Mouse (Mus musculus) kidney, postnatal 10 days (tissue): ENCODE data around the gene Prkar2b.
"Not testable (repeated sequence)": the region's sequence is repeated elsewhere in the genome, so short reads cannot be mapped to it uniquely, and the experiment has no call there.

Experiments used
- DNase-seq: peaks from one replicate; pipeline ENCODE4 v3.0.0; 2021; ENCODE audit warnings: mixed read lengths

The Prkar2b gene

DNA sequence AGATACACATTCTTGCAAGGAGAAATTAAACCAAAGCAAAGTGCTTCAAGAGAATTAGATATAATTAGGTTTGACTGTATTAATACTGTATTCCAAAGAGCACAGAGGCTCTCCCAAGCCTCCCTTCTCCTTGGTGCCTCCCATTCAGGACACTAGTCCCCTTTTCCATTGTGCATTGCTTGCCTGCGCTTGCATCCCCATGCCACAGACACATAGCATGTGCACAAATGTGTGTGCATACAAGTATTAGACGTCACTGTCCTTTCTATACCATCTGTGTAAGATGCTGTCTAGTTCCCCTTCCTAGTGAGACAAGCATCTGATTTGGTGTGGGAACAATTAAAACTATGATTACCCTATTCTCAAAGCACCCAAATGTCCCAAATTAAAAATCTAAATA lies 2.0 kb downstream of the Prkar2b start:
- no peak for DNase-seq

DNA sequence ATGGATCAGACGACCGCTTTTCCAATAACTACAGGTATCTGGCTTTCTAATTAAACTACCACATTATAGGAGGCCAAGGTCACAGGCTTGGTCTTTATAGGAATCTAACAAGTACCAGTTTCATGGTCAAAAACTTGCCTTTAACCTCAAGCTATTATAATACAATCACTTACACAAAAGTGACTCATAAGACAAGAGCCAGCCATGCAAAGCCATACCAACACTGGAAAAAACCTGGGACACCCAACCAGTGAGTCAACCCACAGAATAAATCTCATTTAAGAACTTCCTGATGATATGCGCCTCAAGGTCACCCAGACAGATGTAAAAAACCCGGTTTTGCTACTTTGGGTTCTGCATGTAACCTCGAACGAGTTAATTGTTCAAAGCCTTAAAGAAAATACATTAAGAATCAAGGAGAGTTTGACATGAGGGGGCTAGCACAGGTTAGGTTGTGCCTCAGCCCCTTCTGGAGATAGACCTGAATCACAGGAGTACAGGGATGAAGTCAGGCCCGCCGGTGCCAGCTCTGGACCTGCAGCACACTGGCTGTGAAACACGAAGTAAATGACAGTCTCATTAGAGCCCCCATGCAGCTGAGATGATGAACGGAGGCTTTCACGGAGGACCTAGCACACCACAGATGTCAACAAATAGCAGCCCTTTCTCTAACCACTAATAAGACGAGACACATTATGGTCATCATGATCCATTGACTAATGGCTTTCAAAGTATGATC lies 3.5 kb downstream of the Prkar2b start:
- no peak for DNase-seq

DNA sequence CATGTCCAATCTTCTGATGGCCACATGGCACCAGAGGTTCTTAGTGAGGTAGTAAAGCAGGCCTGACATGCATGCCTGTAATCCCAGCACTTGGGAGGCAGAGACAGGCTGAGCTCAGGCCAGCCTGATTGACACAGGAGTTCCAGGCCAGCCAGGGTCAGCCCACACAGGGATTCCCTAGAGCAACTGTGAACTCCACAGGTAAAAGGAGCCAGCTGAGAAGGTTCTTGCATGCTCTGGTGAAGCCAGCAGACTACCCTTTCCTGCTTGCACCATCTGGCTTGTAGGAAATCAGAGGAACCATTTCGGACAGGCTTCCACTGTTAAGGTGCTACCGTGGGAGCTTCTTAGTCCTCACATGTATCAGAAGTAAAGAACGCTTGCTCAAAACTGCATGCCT lies 5.3 kb downstream of the Prkar2b start:
- no peak for DNase-seq

DNA sequence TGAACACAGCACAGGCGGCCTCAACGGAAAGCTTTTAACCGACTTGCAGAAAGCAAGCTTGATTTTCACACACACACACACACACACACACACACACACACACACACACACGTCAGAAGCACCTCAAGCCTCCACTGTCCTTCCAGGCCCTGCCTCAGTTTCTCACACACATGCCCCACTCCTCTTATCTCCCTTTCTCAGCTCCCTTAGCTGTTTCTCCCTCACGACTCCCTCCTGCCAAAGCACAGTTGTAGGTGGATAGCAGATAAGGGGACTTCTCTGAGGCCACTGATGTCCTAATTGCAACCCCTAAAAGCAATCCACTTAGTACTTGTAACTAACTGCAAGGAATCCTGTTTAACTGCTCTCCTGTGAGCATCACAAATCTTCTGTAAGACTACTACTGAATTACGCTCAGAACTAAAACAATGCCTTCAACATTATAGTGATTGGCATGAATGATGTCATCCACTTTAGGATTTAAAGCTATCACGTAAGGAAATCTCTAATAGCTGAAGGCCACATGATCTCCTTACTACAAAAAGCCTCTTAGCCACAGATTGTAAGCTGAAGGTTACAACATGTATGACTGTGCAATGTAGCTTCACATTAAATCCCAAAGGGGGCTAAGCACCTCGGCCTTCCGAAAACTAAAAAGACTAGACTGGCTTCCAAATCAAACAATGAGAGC lies 6.5 kb downstream of the Prkar2b start:
- no peak for DNase-seq

DNA sequence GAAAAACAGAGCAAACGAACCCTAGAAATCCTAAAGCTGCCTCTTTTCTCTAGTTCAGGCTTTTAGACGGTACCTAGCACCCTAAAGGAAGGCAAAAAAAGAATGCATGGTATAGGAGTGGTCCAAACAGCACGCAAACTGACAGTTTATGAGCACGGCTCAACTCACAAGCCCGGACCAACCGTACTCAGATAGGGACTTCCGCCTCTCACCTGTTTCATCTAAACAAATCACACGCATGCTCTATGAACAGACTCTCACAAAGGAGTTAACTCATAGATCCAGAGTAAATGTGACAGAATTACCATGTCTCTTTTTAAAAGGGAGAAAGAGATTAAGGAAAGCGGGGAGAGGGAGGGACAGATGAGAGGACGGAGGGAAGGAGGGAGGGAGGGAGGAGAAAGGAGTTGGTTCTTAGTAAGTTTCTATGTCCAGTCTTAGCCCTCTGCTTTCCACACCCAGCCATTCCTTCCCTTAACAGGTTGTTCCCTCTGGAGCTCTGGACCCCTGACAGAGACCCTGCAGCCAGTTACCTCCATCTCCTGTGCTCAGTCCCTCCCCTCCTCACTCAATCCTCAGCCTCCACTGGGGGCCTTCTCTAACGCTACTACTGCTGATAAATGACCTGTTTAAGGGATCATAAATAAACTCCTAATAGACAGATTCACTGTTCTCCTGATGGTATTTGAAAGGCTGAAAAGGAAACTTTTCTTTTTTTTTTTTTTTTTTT lies 7.3 kb downstream of the Prkar2b start:
- DNase-seq = no peak

DNA sequence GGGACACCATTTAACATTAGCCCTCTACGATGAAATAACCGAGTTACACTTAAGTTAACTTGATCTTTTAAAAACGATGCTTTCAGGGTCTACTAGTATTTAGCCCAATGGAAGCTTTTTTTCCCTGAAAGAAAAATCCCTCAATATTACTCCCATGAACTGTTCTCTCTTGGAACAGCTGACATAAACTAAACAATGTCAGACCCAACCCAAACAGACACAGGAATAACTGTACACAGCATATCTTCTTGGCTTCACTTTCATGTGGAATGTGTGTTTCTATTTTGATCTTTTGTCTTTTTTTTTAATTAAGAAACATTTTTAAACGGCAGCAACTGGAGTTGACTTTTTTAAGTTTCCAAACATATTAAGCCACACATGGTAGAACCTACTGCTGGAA lies 8.2 kb downstream of the Prkar2b start:
- no peak for DNase-seq

DNA sequence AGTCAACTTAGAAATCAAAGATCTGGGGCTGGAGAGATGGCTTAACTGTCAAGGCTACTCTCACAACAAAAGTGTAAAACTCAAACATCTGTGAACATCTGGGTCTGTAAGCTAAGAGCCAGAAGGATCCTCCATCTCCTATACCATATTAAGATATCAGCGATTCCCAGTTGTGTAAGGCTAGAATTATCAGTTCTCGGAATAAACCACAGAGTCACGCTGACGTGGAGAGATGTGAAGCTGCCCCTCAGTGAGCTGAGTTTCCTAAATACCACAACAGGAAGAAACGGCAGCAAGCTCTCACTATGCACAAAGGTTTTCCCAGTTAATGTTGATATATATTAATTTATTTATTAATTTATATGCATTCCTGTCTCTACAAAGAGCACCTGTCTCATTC lies 10.9 kb downstream of the Prkar2b start:
- no peak for DNase-seq

DNA sequence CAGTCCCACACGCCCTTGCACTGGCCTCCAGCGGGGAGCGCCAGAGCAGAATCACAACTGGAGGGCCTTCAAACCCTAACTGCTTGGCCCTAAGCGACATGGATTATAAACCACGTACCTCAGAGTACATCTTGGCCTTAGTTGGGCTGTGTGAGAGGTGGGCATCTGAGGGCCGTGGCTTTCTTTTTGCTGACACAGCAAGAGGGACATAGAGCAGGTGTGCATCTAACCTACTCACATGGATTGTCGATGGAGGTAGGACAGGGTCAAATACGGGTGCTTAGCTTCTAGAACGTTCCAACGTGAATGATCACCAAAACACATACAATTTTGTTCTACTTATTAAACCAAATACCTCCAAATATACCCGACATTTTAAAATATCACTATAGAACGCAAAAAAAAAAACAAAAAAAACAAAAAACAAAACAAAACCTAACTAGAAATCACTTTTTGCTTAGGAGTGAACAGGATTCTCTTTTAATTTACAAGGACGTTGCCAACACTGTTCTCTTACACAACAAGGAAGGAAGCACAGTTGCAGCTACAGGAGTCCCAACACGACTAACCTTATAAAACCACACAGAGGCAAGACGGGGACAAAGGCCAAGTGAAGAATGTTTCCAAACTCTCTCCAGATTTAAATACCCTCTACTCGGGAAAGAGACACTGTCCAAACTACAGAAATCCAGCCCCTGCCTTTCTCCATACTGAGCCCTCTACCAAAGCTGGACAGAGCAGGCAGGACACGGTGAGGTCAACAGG lies 15.3 kb downstream of the Prkar2b start:
- no peak for DNase-seq

DNA sequence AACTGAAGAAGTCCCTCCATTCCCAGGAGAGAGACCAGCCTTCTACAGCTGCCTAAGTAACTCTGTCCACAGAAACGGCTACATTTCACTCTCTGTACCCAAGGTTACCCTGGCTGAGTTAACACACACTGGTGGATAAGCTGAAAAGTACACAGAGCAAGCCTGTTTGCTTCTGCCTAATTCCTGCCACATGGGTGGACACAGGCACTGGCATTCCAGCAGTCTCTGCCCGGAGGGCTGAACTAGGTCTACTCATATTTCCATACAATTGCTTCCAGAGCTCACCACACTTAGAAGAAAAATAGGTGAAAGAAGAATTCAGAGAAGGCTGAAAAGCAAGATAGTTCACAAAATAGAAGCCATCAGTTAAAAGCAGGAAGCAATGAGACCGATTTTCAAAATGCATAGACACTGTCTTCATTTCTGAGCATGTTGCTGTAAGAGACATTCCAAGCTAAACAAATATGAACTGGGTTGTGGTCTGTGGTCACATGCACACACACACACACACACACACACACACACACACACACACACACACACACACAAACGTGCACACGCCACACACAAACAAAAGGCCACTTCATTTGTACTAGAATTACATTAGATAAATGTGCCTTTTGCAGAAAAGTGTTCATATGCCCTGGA lies 16.5 kb downstream of the Prkar2b start:
- DNase-seq = no peak

DNA sequence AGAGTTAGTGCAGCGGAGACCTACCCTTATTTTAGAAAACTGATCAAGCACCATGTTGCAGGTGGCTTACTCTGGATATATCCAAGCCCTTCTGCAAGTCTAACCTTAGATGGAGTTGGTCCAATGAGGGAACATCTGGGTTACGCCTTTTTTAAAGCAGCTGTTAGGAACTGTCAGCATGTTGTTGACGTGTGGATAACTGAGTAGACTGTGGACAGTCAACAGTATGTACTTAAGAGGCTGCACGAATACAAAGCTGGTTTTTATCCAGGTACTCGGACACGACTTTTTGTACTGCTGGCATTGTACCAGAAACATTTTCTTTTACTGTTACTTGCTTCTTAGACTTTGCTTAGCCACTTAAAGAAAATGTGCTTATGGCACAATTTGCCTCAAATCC lies 27.6 kb downstream of the Prkar2b start:
- no peak for DNase-seq

DNA sequence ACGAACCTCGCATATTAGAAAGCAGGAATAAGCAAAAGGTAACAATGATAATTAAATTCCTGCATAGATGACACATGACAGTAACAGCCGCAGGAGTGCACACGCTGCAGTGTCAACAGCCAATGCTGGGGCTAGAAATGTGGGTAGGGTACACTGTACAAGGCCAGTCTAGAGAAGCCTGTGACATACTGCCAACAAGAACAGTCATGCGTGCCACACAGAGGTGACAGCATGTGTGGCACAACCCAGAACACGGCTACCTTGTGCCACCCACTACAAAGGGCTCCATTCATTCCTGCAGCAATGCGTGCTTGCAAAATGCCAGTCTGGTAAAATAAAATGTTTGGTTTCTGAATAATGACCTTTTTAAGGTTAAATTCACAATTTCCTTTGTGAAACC lies 28.2 kb downstream of the Prkar2b start:
- DNase-seq = no peak

DNA sequence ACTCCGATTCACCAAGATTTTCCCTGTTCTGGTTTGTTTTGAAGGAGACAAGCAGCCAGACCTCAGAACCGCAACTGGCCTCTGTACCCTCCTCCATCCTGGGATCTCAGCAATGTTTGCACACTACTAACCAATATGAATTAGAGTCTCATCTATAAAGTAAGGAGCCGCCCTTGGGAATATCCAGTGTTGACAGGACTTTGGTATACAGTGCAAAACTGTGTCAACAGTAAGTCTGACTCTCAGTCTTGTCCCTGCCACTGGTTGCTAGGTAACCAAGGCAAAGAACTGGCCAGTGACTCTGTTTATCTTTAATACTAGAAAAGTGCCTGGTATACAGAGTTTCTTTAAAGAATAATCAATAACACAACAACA lies 42.7 kb downstream of the Prkar2b start:
- DNase-seq = no peak

DNA sequence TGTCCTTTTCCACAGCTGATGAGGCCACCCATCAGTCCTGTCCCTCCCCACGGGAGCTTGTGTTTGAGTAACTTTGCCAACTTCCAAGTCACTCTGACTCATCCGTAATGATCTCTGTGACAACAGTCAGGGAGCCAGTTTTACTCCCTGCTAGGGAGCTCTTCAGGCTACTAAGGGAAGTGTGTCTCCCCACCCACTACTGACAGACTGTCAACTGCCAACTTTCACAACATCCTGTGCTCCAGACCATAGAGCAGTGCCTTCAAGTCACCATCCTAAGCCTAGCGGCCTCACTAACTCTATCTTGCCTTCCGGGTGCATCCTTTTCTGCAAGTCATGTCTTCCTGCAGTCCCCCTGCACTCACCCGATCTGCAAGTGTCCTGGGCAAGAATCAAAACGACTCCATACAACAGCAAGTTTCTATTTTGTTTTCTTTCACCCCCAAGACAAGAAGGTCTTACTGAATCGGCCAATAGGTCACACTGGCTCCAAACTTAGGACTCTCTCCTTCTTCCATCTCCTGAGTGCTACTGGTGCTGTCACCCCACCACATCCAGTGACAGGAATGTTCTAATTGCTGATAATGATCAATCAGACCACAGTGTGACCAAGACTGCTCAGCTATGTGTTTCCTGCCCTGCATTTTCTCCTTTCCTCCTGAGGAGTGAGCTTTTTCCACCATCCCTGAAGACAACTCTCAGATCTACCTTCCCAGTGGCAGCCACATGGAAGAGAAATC lies 43.3 kb downstream of the Prkar2b start:
- DNase-seq = no peak

DNA sequence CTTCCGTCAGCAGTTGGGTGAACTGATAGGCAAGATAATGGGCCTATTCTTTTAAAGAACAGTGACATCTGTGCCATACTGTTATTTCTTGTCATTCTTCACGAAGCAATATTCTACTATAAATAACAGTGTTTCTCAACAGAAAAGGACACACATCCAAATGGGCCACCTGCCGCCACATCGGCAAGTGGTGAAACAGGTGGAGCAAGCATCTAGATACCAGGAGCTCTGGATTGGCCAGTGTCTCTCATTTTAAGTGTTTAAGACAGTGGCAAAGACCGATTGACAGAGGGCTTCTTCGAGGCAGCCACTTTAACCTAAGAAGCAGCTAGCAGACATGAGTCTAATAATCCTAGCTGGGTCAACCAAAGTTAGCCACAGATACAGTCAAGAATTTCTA lies 44.6 kb downstream of the Prkar2b start:
- no peak for DNase-seq

DNA sequence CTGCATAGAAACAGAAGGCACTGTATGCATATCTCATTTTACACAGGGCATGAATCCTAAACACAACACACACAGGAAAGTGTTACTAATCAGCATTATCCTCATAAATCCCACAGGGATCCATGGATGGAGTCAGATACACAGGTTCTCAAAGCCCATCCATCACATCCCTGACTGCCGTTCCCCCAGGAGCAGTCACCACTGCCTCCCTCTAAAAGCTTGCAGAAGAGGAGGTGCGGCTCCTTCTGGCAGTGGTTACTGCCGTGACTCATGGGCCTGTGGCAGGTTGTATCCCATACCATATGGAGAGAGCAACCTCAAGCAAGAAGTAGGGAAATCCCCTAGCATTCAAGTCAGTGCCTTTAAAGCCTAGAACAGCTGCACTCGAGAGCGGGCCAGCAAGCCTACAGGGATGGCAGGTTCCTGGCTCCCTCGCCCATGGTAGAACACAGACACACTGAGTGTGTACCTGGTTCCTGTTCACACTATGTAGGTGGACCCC lies 45.8 kb downstream of the Prkar2b start:
- DNase-seq = no peak

DNA sequence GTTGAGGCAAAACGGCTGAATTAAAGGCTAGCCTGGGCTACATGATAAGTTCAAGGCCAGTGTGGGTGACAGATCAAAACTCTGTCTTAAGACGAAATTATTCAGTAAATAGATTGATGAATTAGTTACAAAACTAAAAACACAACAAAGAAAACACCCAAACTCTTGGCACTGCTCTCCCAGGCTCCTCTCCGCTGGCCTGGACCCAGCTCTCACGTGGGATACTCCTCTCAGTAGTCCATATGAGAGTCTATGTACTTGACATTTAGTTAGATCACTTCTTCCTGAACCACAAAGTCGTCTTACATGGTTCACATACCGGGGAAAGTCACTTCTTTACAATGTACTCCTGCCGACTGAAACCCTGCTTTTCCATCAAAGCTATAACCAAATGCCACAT lies 46.3 kb downstream of the Prkar2b start:
- no peak for DNase-seq

DNA sequence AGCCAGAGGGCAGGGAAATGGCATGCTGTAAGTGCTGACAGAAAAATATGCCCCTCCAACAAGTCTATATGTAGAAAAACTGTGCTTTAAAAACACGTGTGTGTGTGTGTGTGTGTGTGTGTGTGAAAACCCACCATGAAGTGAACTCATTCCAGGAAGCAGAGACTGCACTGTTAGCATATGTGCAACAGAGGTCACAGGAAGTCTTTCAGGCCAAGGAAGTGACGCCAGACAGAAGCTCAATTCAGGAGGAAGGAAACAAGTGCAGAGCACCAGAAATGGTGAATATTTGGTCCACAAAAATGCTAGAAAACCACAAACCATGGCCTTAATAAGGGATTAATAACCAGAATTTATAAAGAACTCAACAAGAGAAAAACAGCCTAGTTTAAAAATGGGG lies 48.9 kb downstream of the Prkar2b start:
- DNase-seq = no peak

DNA sequence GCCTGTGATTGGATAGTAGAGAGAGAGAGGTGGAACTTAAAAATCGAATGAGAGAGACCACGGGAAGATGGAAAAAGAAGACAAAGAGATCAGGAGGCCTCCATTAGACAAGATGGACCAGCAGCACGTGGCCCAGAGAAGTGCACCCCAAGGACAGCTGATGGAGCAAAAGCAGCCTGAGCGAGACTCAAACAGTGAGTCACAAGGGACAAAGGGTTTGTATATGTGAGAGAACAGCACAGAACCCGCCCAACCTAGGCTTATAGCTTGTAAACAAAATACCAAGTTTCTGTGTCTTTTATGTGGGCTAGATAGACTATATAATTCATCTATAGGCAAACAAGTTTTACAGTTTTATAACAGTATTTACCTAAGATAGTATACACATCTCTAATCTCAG lies 50.0 kb downstream of the Prkar2b start:
- DNase-seq = no peak

DNA sequence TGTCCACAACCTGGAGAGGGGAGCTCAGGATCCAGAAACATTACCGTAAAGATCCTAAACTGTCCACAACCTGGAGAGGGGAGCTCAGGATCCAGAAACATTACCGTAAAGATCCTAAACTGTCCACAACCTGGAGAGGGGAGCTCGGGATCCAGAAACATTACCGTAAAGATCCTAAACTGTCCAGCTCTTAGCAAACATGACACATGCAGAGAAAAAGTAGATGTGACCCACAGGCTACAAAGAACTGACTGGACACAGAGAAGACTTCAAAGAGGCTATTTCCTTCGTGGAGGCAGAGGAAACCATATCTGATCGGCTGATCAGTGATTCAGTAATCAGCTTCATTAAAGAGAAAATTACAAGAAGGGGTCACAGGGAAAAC lies 51.1 kb downstream of the Prkar2b start:
- not testable (repeated sequence) for DNase-seq

DNA sequence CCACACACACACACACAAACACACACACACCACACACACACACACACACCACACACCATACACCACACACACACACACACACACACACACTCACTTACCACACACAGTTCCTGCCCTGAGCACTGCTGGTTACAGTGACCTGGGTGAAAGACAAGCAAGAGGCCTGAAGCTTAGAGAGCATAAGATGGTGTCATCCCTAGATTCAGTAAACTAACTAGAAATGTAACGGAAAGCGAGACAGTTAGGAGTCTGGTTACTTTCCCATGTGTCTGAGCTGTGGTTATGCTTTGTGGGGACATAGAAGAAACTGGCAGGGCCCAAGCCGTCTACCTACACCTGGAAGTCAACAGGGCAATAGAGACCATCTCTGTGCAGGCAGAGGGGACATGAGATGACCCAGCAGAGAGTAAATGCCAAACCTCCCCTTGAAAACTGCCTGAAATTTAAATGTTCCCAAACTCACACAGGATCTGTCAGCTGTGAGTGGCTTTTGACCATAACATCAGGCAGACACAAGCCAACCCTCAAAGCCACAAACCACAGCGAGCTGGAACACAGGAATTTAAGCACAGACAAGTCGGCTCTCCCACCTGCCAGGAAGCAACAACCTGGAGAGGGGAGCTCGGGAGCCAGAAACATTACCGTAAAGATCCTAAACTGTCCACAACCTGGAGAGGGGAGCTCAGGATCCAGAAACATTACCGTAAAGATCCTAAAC lies 51.7 kb downstream of the Prkar2b start:
- DNase-seq = no peak

DNA sequence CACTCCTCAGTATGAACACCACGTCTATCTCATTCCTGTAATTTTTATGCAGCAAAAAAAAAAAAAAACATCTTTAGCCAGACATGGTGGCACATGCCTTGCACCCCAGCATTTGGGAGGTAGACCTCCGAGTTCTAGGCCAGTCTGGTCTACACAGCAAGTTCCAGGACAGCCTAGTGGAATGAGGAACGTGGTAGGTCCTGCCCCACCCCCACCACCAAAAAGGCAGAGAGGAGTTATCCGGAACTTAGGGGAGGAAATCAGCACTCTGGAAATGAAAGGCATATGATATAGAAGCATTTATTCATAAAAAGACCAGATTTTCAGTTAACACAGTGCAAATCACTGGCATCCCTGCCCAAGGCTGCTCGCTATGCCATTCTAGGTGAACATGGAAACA lies 52.4 kb downstream of the Prkar2b start:
- no peak for DNase-seq
